Mouse (Mus musculus) heart, adult 9 months (tissue): ENCODE results near the gene Eef2k.
"Not testable (repeated sequence)": the region's sequence is repeated elsewhere in the genome, so short reads cannot be mapped to it uniquely, and the experiment has no call there.

Experiments
- DNase-seq, 2 experiments: peaks; one replicate each; pipeline ENCODE4 v3.0.0; 2022; ENCODE audit warnings: low spot score in 2 of 2

Gene Eef2k

DNA sequence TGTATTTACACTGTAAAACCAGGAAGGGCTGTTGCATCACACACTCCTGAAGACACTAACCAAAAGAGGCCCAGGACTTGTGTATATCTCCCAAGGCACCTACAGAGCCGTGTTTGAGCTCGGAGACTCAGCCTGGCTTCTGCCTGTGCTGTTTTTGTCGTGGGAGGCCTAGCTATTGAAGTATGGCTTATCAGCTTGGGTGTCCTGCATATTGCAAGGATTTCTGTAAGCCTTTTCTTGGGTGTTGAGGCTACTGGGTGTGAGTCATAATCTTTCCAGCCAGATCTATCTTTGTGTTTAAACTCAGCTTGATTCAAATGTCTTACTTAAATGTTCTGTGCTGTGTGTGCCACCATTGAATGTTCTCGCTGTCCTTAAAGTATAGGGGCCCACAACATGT, 93.9 kb downstream of the Eef2k start:
- no peak for DNase-seq

DNA sequence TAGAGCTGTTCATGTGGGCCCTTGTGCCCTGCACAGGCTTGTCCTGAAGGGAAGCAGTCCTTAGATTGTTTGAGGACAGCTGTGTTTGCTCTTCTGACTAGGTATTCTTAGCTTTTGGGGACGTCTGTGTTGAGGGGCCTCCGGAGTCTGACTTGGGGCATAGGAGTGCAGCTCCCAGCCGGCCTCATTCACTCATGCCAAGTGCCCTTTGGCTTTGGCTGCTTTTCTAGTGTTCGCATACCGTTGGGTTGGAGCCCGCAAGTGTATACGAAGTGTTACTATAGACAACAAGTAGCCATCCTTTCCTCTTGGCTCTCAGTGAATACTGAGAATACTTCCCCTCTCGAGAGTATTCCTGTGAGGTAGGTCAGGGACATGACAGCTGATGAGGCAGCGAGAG, 95.6 kb downstream of the Eef2k start:
- DNase-seq: no peak

DNA sequence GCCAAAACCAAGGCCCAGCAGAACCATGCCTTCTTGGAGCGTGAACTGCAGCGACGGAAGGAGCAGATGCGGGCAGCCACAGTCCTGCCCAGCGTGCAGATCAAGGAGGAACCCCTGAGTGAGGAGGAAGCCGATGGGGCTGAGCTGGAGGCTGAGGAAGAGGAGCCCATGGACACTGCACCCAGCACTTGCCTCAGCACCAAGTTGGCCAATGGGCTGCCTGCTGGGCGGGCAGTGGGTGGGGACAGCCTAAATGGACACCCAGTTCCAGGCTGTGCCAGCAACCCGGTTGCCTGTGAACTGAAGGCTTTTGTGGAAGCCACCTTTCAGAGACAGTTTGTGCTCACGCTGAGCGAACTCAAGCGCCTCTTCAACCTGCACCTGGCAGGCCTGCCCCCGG, 97.7 kb downstream of the Eef2k start:
- no peak for DNase-seq

DNA sequence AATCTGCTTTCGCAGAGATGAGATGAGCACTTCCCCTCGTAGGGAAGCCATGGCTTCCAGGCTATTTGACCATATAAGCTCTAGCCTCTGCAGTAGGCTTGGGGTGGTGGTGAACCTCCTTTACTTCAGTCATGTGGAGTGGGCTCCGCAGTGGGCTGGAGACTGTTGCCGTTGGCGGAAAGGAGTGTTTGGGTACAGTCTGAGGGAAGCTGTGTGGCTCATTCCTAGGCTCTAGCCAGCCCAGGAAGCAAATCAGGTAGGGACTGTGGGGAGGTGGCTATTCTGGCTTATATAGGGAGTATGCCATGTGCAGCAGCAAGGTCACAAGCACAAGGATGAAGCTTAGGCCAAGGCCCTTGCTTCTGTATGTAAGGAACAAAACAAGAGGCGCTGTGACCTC, 98.6 kb downstream of the Eef2k start:
- no peak for DNase-seq

DNA sequence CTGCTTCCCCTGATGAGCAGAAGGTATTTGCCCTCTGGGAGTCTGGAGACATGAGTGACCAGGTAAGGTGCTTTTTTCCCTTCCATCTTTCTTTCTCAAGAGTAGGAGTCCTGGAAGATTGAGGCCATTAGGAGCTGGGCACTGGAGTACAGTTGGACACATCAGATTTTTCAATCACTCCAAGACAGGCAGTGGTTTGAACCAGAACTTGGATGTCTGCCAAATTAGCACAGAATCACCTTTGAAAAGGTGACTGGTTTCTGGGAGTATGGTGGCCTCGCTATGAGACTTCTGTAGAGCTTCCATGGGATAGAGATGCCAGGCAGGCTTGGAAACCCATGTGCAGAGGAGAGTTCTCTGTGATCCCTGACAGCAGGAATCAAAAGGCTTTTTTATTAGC, 99.9 kb downstream of the Eef2k start:
- no peak for DNase-seq

DNA sequence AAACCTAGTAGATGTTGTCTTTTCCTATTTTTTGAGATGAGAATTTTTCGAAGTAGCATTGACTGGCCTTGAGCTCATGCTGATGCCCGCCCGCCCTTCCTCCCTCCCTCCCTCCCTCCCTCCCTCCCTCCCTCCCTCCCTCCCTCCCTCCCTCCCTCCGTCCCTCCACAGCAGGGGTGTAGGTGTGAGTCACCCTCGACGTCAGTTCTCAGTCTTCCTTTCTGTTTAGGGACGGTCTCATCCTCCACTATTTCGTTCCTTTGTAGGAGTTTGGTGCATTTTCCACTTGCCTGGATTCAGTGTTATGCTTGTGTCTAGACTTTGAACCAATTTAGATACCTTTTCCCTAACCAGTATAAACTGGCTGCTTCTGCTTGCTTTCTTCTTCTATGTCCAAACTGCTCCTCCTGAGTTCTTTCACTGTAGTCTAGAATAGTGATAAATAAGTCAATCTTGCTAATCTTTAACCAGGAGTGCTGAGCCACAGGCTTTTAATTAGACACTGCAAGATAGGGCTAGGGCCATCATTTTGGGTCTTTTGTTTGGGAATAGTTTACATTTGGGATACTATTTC, 101.4 kb downstream of the Eef2k start:
- DNase-seq: no peak

DNA sequence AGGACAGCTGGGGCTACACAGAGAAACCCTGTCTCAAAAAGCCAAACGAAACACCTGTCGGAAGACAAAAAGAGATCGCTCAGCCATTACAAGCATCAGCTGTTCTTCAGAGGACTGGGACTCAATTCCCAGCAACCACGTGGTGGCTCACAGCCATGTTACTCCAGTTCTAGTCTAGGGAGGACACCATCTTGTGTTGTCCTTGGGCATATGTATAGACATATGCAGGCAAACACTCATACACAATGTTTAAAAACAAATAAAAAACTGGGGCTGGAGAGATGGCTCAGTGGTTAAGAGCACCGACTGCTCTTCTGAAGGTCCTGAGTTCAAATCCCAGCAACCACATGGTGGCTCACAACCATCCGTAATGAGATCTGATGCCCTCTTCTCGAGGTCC, 111.0 kb downstream of the Eef2k start:
- not testable (repeated sequence) for DNase-seq
